Mouse (Mus musculus): Measurements from ENCODE around the gene Pik3cd.

Gene Pik3cd

GRCm38 (mm10) chr4:149724916-149725470, 22.6 kb upstream of the Pik3cd start:
- no peak for DNase-seq (ENCODE audit: low spot score)

- peak; percentile 65 for DNase-seq (ENCODE audit: low spot score)
Observed at GRCm38 (mm10) chr4:149723855-149724731, 21.7 kb upstream of the Pik3cd start.

GRCm38 (mm10) chr4:149723021-149723390, 20.6 kb upstream of the Pik3cd start:
- DNase-seq (ENCODE audit: low spot score) = no peak

- no peak for DNase-seq (ENCODE audit: low spot score)
Observed at GRCm38 (mm10) chr4:149722104-149723020, 20.0 kb upstream of the Pik3cd start.

GRCm38 (mm10) chr4:149721163-149721562, 18.8 kb upstream of the Pik3cd start:
- DNase-seq (ENCODE audit: low spot score) = no peak

DNA sequence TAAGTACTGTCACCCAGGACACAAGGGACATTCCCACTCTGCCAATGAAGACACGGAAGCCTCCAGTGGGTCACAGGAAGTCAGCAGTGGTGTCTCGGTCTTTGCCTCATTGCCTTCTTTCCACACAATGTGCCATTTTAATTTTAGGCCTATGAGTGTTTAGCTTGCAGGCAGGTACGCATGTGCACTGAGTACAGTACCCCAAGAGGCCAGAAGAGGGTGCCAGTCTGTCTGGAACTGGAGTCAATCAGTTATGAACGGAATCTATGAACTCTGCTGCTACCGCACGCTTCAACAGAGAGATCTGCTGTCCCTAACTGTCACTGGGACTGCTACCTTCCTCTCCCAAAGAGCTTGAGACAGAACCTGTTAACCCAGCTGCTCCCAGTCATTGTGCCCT, 17.3 kb upstream of the Pik3cd start:
- DNase-seq (ENCODE audit: low spot score) = peak; percentile 43

- no peak for DNase-seq (ENCODE audit: low spot score)
Observed at GRCm38 (mm10) chr4:149714542-149714941, 12.2 kb upstream of the Pik3cd start.

- DNase-seq (ENCODE audit: low spot score) = peak; percentile 73
Observed at GRCm38 (mm10) chr4:149711955-149712354, 9.6 kb upstream of the Pik3cd start.

DNA sequence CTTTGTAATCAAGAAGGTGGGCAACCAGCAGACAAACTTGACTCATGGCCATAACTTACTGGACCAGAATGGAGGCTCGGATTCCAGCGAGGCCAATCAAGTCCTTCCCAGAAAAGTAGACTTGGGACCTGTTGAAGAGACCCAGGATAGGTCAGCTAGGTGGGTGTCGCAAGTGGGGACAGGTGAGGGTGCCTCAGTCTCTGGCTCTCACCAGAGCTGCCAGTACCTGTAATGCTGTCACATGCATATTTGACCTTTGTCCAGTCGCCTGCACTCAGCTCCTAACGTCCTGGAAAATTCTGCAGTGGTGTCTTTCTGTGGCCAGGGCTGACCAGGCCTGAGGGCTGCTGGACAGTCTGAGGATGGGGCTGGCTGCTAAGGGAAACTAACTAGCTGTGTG, 9.1 kb upstream of the Pik3cd start:
- DNase-seq (ENCODE audit: low spot score) = no peak

DNA sequence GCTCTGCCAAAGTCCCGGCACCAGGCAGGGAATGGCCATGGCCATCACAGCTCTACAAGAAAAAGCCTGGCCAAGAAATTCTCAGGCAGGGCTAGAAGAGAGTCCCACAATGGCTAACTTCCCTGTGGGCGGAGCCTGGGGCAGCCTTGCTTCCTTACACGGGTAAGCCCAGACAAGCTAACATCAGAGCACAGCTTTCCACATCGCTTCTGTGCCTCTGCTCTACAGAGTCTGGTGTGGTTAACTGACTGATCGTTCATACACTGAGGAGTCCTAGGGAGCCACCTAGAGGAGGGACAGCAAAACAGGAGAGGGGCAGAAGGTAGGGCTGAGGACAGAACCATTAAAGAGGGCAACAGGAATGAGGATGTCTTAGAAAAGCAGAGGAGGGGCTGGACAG, 8.1 kb upstream of the Pik3cd start:
- DNase-seq (ENCODE audit: low spot score) = peak; percentile 68

DNA sequence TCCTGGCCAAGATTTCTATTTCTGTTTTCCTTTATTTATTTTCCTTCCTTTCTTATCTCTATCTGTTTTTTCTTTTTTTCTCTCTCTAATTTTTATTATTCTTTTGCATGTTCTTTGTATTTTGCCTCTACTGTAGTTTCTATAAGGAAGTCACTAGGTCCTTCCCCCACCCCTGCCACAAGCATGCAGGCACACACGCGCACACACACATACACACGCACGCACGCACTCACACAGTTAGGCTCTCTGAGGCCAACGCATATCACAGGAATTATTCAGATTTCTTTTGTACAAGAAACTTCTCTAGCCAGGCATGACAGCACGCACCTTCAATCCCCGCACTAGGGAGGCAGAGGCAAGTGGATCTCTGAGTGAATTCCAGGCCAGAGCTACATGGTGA, 3.6 kb upstream of the Pik3cd start:
- DNase-seq (ENCODE audit: low spot score) = no peak

GRCm38 (mm10) chr4:149705298-149705697, 2.9 kb upstream of the Pik3cd start:
- no peak for DNase-seq (ENCODE audit: low spot score)

GRCm38 (mm10) chr4:149701426-149702209, 753 bp downstream of the Pik3cd start:
- peak; percentile 47 for DNase-seq (ENCODE audit: low spot score)

- no peak for DNase-seq (ENCODE audit: low spot score)
Observed at GRCm38 (mm10) chr4:149699953-149700352, 2.4 kb downstream of the Pik3cd start.

DNA sequence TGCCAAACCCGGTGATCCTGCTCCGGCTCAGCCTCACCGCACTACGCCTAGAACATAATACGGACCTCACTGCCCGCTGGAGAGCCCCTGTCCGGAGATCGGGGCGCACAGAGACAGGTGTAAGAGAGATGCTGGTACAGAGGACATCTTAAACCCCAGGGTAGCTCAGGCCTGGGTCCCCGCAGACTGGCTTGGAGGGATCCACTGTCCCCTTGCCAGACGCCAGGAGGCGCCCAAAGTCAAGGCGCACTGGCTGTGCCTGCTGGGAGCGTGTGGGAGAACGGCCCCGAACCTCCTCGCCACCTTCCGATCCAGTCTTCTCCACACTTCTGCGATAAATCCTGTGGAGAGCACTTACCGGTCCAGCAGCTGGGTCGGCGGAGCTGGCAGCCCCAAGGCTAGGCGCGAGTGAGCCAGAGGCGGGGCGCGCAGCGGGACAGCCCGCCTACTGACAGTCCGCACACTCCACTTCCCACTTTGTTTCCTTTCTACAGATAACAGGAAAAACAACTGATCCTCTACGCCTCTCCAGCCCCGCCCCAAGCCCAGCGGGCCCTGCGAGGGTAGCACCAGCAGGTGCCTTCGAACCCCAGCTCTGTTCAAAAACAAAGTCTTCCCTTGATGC, 4.1 kb downstream of the Pik3cd start:
- peak; percentile 74 for DNase-seq (ENCODE audit: low spot score)

DNA sequence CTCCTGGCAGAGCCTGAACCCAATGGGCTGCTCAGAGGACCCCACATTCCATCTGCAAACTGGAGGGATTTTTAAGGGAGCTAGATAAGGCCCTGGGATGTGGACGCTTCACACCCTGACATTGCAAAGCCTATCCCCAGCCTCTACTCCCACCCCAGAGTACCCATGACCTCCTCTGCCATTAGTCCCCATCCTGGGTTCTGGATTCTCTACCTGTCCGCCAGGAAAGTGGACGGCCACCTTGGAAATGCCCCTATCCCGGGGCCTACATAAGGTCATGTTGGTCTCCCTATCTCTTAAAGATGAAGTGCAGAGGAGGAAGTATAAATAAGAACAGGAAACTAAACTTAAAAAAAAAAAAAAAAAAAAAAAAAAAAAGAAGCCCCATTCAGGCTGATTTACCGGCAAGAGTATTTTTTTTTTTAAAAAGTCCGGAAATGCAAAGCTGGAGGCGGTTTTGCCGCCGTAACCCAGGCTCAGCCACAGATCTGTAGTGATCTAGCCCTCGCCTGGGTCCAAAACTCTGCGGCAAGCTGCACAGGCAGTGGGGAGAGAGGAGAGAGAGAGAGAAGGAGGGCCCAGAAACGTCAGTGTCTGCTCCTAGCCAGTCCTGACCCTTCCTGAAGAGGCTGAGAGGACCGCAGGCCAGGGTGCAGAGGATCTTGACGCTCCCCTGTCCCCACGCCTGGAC, 4.7 kb downstream of the Pik3cd start:
- no peak for DNase-seq (ENCODE audit: low spot score)

GRCm38 (mm10) chr4:149696189-149696971, 6.0 kb downstream of the Pik3cd start:
- peak; percentile 49 for DNase-seq (ENCODE audit: low spot score)

DNA sequence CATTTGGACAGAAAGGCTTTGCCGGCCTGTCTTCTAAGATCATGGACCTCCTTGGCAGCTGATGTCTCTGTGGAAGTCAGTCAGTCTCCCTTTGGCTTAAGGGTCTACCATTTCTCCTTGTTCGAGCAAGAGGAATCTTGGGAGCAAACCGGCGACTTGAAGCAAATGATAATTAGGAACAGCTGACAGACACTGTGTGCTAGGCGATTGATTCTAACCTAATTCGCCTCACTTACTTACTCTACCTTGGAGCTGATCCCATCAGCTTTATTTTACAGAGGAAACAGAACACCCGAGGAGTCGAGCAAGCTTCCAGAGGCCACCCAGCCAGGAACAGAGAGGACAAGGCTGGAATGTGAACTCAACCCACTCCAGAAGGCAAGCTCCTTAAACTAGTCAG, 11.0 kb downstream of the Pik3cd start:
- DNase-seq (ENCODE audit: low spot score) = no peak

DNA sequence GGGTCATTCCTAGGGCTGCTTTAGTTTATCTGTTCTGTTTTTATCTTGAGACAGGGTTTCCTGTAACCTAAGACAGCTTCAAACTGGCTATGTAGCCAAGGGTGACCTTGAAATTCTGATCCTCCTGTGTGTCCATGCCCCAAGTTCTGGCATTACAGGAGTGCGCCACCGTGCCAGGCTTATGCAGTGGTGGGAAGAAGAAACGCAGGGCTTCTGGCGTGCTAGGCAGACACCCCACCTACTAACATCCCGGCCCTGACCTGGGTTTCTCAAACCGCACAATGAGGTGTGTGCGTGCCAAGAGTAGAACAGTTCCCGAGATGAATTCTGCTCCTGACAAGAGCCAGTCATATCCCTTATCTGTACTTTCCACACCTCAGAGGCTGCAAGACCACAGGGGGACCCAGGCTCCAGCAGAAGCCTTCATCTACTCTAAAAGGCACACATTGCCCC, 11.5 kb downstream of the Pik3cd start:
- no peak for DNase-seq (ENCODE audit: low spot score)
